Mouse (Mus musculus) forebrain, embryonic 14.5 days (tissue): ENCODE results near the gene Gm9048. TPM values are rescaled to one million over a fixed set of nuclear protein-coding genes. Genes with fewer than 3 reads are reported as not detected.
"Not testable (repeated sequence)": the region's sequence is repeated elsewhere in the genome, so short reads cannot be mapped to it uniquely, and the experiment has no call there.

Source experiments
- ATAC-seq: fragments of 200-750 bp; cut with Nextera tagmentation; 2 replicates; pipeline ENCODE4 v1.8.0; 2017; ENCODE audit warnings: mild to moderate bottlenecking, moderate library complexity
- DNase-seq: peaks from one replicate; pipeline ENCODE4 v3.0.0-alpha.2; 2015; ENCODE audit warnings: low spot score
- H3K27ac ChIP-seq: fragments of 300-500 bp; sonication (generic); 2 replicates; pipeline ENCODE4 v1.5.1; 2014; ENCODE audit warnings: low read depth, mild to moderate bottlenecking, control low read depth, low read length, moderate library complexity
- H3K27me3 ChIP-seq: fragments of 300-500 bp; sonication (generic); replicated peaks from 2 replicates; pipeline ENCODE4 v1.6.1; 2014; ENCODE audit warnings: low read length, control low read depth, mixed read lengths; ENCODE audit not compliant: control insufficient read depth, insufficient read depth
- H3K36me3 ChIP-seq: fragments of 300-500 bp; sonication (generic); 2 replicates; pipeline ENCODE4 v1.6.1; 2014; ENCODE audit warnings: low read length, control low read depth; ENCODE audit not compliant: control insufficient read depth, insufficient read depth
- H3K4me1 ChIP-seq: fragments of 300-500 bp; sonication (generic); 2 replicates; pipeline ENCODE4 v1.6.1; 2014; ENCODE audit warnings: antibody characterized with exemption, low read length, control low read depth; ENCODE audit not compliant: control insufficient read depth, insufficient read depth
- H3K4me2 ChIP-seq: fragments of 300-500 bp; sonication (generic); 2 replicates; pipeline ENCODE4 v1.6.1; 2014; ENCODE audit warnings: mild to moderate bottlenecking, control low read depth, low read length
- H3K4me3 ChIP-seq: fragments of 300-500 bp; sonication (generic); 2 replicates; pipeline ENCODE4 v1.5.1; 2014; ENCODE audit warnings: low read depth, low read length, control low read depth
- H3K9ac ChIP-seq: fragments of 300-500 bp; sonication (generic); 2 replicates; pipeline ENCODE4 v1.6.1; 2014; ENCODE audit warnings: mild to moderate bottlenecking, low read length, control low read depth, moderate library complexity
- H3K9me3 ChIP-seq: fragments of 300-500 bp; sonication (generic); replicated peaks from 2 replicates; pipeline ENCODE4 v1.6.1; 2016; ENCODE audit warnings: low read length, control low read depth, mixed read lengths; ENCODE audit not compliant: control insufficient read depth
- WGBS: fragments of 180-500 bp; shearing (Covaris S2); extraction: QIAGEN DNeasy Blood & Tissue Kit; methylation state at CpG from one replicate; pipeline ENCODE4 v1.1.7; 2014; 5-methylcytosine and 5-hydroxymethylcytosine counted together
- polyA plus RNA-seq: library from polyadenylated mRNA; unstranded; fragments of >200 nt; fragmentation: Nextera tagmentation; extraction: Ambion mirVana; gene quantifications from 2 replicates; pipeline ENCODE4 v1.2.1, GENCODE M21; 2014

Gene Gm9048
- polyA plus RNA-seq, 1 experiment from 2014 or later = not detected

DNA sequence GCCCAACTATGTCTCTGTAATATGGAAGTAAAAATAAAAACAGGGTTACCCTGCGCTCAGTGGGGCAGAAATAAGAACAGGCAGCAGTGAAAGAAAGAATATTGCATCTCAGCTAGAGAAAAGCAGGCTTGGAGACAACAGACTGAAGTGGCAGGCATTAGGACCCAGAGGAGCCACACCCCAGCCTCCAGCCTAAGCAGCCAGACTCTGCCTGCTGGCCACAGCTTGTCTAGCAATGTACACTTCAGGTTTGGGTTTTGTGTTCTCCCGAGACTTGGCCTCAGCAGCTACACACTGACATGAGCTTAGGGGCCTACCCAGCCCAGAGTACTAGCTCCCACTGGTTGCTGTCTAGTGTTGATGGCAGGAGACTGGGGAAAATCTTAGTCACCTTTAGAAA, 46.3 kb downstream of the Gm9048 start:
- not testable (repeated sequence) for DNase-seq, H3K4me1 ChIP-seq, H3K36me3 ChIP-seq, H3K9me3 ChIP-seq, H3K9ac ChIP-seq, H3K27ac ChIP-seq, ATAC-seq, H3K4me2 ChIP-seq, H3K27me3 ChIP-seq, H3K4me3 ChIP-seq
- 46% methylated on average over 2 of the region's 2 CpGs for WGBS

Other genes starting within 250 kb of the Gm9048 start
- 31.6 and 34.7 TPM in 2 replicates for gene Mdm1, start 206.9 kb downstream of the Gm9048 start, polyA plus RNA-seq
- not detected in 2 replicates for gene Il22, start 143.7 kb downstream of the Gm9048 start, polyA plus RNA-seq
- 0.27 TPM in 1 of 2 replicates, not detected in the other for gene Gm32717, start 107.9 kb downstream of the Gm9048 start, polyA plus RNA-seq
- gene Gm32802, start 90.0 kb downstream of the Gm9048 start, polyA plus RNA-seq = 0.27 TPM in 1 of 2 replicates, not detected in the other
- gene Iltifb, start 53.6 kb downstream of the Gm9048 start, polyA plus RNA-seq = 0.33 TPM in 1 of 2 replicates, not detected in the other
- not detected in 2 replicates for gene Gm9040, start 21.7 kb downstream of the Gm9048 start, polyA plus RNA-seq
- not detected in 2 replicates for gene Gm9044, start 16.3 kb downstream of the Gm9048 start, polyA plus RNA-seq
- 0.11 and 0.12 TPM in 2 replicates for gene Gm9045, start 10.8 kb downstream of the Gm9048 start, polyA plus RNA-seq
- not detected in 2 replicates for gene Gm9046, start 5.4 kb downstream of the Gm9048 start, polyA plus RNA-seq
- gene Gm9049, start 5.4 kb upstream of the Gm9048 start, polyA plus RNA-seq = 0.11 and 0.12 TPM in 2 replicates
- gene Ifng, start 92.4 kb upstream of the Gm9048 start, polyA plus RNA-seq = not detected in 2 replicates